ENCODE assay signal across 20 mouse cellular contexts in the genomic region with DNA sequence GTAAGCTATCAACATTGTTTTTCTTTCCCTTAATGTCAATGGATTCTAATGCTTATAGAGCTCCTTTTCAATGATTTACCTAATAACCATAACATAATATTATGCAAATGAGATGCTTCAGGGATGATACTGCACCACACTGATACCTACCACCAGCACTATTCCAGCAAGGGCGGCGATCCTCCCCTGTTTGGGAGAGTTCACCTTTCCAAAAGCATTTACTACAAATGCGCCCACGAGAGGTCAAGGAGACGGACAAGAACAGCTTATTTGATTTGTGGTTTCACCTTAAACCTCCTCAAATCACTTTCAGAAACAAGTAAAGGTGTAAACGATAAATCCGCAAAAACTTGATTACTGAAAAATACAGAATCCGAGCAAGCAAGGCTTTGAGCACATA. TPM values are rescaled to one million over a fixed set of nuclear protein-coding genes. Genes with fewer than 3 reads are reported as not detected.
DNase-seq lines count a peak whose midpoint lies in the region; ATAC-seq and TF ChIP-seq lines count a peak whose summit lies in the region.
"Had no signal": no experiment of that assay in that cellular context is flagged by ENCODE, and none has a peak within 500 bp of the region (broad histone marks: within the 10 kb centered on the region; RNA-seq: fewer than 3 reads in every experiment).

No protein-coding gene starts in this region.

- DNase-seq in cerebellum, adult 2 months: peak in 1 of 2 experiments; percentile 57
- no peak for DNase-seq in cerebellum, adult 11 months
- DNase-seq in forebrain, postnatal 0 days: no peak
- DNase-seq in layer of hippocampus, adult 2 months (ENCODE audit: low spot score in 2 of 2): no peak
- DNase-seq in layer of hippocampus, adult 11-12 months (ENCODE audit: low spot score): no peak
- peak; percentile 39 to 54 for DNase-seq in cerebellum, postnatal 25 days
- DNase-seq in kidney, adult 9 months: no peak
- DNase-seq: adrenal gland, postnatal 10 days; gastrocnemius, adult 2 months; gastrocnemius, postnatal 25 days; heart, postnatal 10 days; heart, postnatal 4 days; kidney, adult 8-10 months had no signal

- no peaks in the 10 kb centered on the region for H3K27me3 ChIP-seq in cerebellum, adult 2 months (ENCODE audit: control insufficient read depth, insufficient read depth, low read length)
- peaks cover 5% of the 10 kb centered on the region for H3K27me3 ChIP-seq in forebrain, postnatal 0 days (ENCODE audit: insufficient read depth, low read length)
- H3K27me3 ChIP-seq in forebrain, embryonic 16.5 days (replicated peaks; ENCODE audit: control insufficient read depth, insufficient read depth, low read length): peaks cover 10% of the 10 kb centered on the region; the same call in 1 of the 2 replicates

- peaks cover 16% of the 10 kb centered on the region for H3K4me1 ChIP-seq in cerebellum, adult 2 months (ENCODE audit: control insufficient read depth, insufficient read depth, low read length)
- H3K4me1 ChIP-seq in forebrain, postnatal 0 days (ENCODE audit: insufficient read depth): 0 out of 2 replicates have a peak, but pooled peaks cover 5% of the 10 kb centered on the region
- H3K4me1 ChIP-seq in forebrain, embryonic 16.5 days (replicated peaks; ENCODE audit: control insufficient read depth, insufficient read depth, low read length): peaks cover 13% of the 10 kb centered on the region

- no peaks in the 10 kb centered on the region for H3K36me3 ChIP-seq in forebrain, postnatal 0 days (ENCODE audit: insufficient read depth)
- H3K36me3 ChIP-seq in forebrain, embryonic 16.5 days (ENCODE audit: control insufficient read depth, insufficient read depth): no peaks in the 10 kb centered on the region
- H3K36me3 ChIP-seq: forebrain, embryonic 15.5 days had no signal

- no peak for ATAC-seq in forebrain, postnatal 0 days
- no peak for ATAC-seq in forebrain, embryonic 16.5 days
- ATAC-seq: forebrain, embryonic 15.5 days; inflammation-experienced regulatory T-cells, adult 6 months; intestine, postnatal 0 days had no signal

- H3K9me3 ChIP-seq in forebrain, postnatal 0 days (ENCODE audit: low read length): no peaks in the 10 kb centered on the region
- no peaks in the 10 kb centered on the region for H3K9me3 ChIP-seq in forebrain, embryonic 16.5 days (ENCODE audit: control insufficient read depth, low read length)
- H3K9me3 ChIP-seq: forebrain, embryonic 15.5 days had no signal

- H3K27ac ChIP-seq in cerebellum, adult 2 months (ENCODE audit: insufficient read depth, low read length): peak overlapping the region; percentile 74
- H3K27ac ChIP-seq in forebrain, postnatal 0 days (ENCODE audit: low read depth, low read length): no peak overlapping the region
- no peak overlapping the region for H3K27ac ChIP-seq in forebrain, embryonic 16.5 days (ENCODE audit: low read length)
- H3K27ac ChIP-seq in layer of hippocampus, adult 2 months: peak overlapping the region; percentile 89
- H3K27ac ChIP-seq: forebrain, embryonic 15.5 days; gastrocnemius, adult 2 months; hindbrain, embryonic 14.5 days had no signal

- WGBS in cerebellum, adult 2 months: 27% methylated on average over 8 of the region's 8 CpGs
- WGBS in forebrain, postnatal 0 days: 87% methylated on average over 8 of the region's 8 CpGs
- WGBS in forebrain, embryonic 16.5 days: 85% methylated on average over 8 of the region's 8 CpGs

- H3K4me2 ChIP-seq in forebrain, postnatal 0 days (ENCODE audit: low read depth): peak overlapping the region; percentile 96; the same call in 1 of the 2 replicates
- H3K4me2 ChIP-seq in forebrain, embryonic 16.5 days (ENCODE audit: low read length): no peak overlapping the region
- H3K4me2 ChIP-seq: forebrain, embryonic 15.5 days had no signal

- peak overlapping the region; percentile 63 for H3K4me3 ChIP-seq in cerebellum, adult 2 months (replicated peaks; ENCODE audit: insufficient read depth, low read depth, low read length)
- H3K4me3 ChIP-seq in forebrain, postnatal 0 days (ENCODE audit: low read depth, low read length): no peak overlapping the region
- H3K4me3 ChIP-seq in forebrain, embryonic 16.5 days (replicated peaks; ENCODE audit: low read length): no peak overlapping the region
- H3K4me3 ChIP-seq in layer of hippocampus, adult 2 months: peak overlapping the region; percentile 73

- TF ChIP-seq POLR2A in cerebellum, adult 2 months (IDR thresholded peaks at IDR 0.05; ENCODE audit: borderline replicate concordance, insufficient read depth, low read length): no peak

- no peak overlapping the region for H3K9ac ChIP-seq in forebrain, postnatal 0 days
- H3K9ac ChIP-seq in forebrain, embryonic 16.5 days (replicated peaks; ENCODE audit: low read depth, low read length): no peak overlapping the region
- H3K9ac ChIP-seq: forebrain, embryonic 15.5 days; hindbrain, embryonic 14.5 days had no signal

- TF ChIP-seq CTCF in cerebellum, adult 2 months (IDR thresholded peaks at IDR 0.05; ENCODE audit: borderline replicate concordance, insufficient read depth, low read depth, low read length): no peak
- TF ChIP-seq CTCF in forebrain, postnatal 0 days (IDR thresholded peaks at IDR 0.05; ENCODE audit: low read depth): no peak
- TF ChIP-seq CTCF in layer of hippocampus, adult 2 months (conservative IDR thresholded peaks at IDR 0.05): no peak

RNA-seq across cellular contexts. Expression of gene Zfp385b, which starts 4.5 kb away (rescaled TPM):
- polyA plus RNA-seq in cerebellum, adult 2 months (2012; rRNA removed): 66.9 and 77.4 TPM in 2 replicates
- 9.5 and 10.0 TPM in 2 replicates for total RNA-seq in forebrain, postnatal 0 days (2014; rRNA removed)
- 18.5 and 20.4 TPM in 2 replicates for polyA plus RNA-seq in forebrain, postnatal 0 days (2015; fragmentation: Nextera tagmentation; extraction: Ambion mirVana)
- polyA plus RNA-seq in forebrain, embryonic 16.5 days (2015; fragmentation: Nextera tagmentation; extraction: Ambion mirVana): 9.1 and 9.2 TPM in 2 replicates
- 10 to 100 TPM; 50.4 to 51.4 TPM for total RNA-seq in layer of hippocampus, adult 2 months (2021)
- total RNA-seq: granulocyte monocyte progenitor cell, adult 5-6 weeks; MEL had no signal
- polyA plus RNA-seq: inflammation-experienced regulatory T-cells, adult 6 months had no signal

Comparison
In these comparisons a context has a peak if more than half of its experiments do, and no peak if none do; other contexts are left out.
1. DNase-seq: peak in cerebellum, postnatal 25 days (2 of 2); none in cerebellum, adult 11 months (single experiment), forebrain, postnatal 0 days (single experiment), layer of hippocampus, adult 2 months (0 of 2), layer of hippocampus, adult 11-12 months (single experiment) and kidney, adult 9 months (single experiment).
2. H3K27ac ChIP-seq: peak in cerebellum, adult 2 months (single experiment) and layer of hippocampus, adult 2 months (single experiment); none in forebrain, postnatal 0 days (single experiment) and forebrain, embryonic 16.5 days (single experiment).
3. H3K4me3 ChIP-seq: peak in cerebellum, adult 2 months (single experiment) and layer of hippocampus, adult 2 months (single experiment); none in forebrain, postnatal 0 days (single experiment) and forebrain, embryonic 16.5 days (single experiment).